Mouse (Mus musculus) MEL (cell line): Measurements from ENCODE around the gene Phf12. TPM values are rescaled to one million over a fixed set of nuclear protein-coding genes. Genes with fewer than 3 reads are reported as not detected.

ENCODE experiments used
- DNase-seq: peaks from one replicate; pipeline ENCODE4 v3.0.0; 2011; ENCODE audit warnings: low read depth, low spot score
- H3K27ac ChIP-seq: 2 replicates; pipeline ENCODE4 v1.5.1; 2012; ENCODE audit warnings: low read depth, mild to moderate bottlenecking, control low read depth, low read length, moderate library complexity; ENCODE audit not compliant: control insufficient read depth
- H3K27me3 ChIP-seq, 2 experiments: fragments of 150-350 bp in 1 of 2; sonication (generic) in 1 of 2; 2 replicates each; pipeline ENCODE4 v1.6.1; 2012; ENCODE audit warnings: low read length in 2 of 2, mild to moderate bottlenecking in 2 of 2, improper control_type of control experiment in 1 of 2, moderate library complexity in 1 of 2; ENCODE audit not compliant: insufficient read depth in 2 of 2, control insufficient read depth in 1 of 2
- H3K36me3 ChIP-seq, 2 experiments: 2 replicates each; pipeline ENCODE4 v1.6.1; 2012 to 2014; ENCODE audit warnings: low read length in 2 of 2, improper control_type of control experiment in 1 of 2, inconsistent platforms in 1 of 2, mild to moderate bottlenecking in 1 of 2; ENCODE audit not compliant: insufficient read depth in 2 of 2, control insufficient read depth in 1 of 2
- H3K4me1 ChIP-seq, 2 experiments: fragments of 150-350 bp in 1 of 2; sonication (generic) in 1 of 2; 2 replicates each; pipeline ENCODE4 v1.6.1; 2012; ENCODE audit warnings: low read length in 2 of 2, improper control_type of control experiment in 1 of 2, mild to moderate bottlenecking in 1 of 2; ENCODE audit not compliant: insufficient read depth in 2 of 2, control insufficient read depth in 1 of 2
- H3K4me3 ChIP-seq, 2 experiments: fragments of 150-350 bp in 1 of 2; sonication (generic) in 1 of 2; 2 replicates each; pipeline ENCODE4 v1.5.1; 2012; ENCODE audit warnings: low read depth in 2 of 2, low read length in 2 of 2, mild to moderate bottlenecking in 2 of 2, moderate library complexity in 2 of 2, control low read depth in 1 of 2, improper control_type of control experiment in 1 of 2; ENCODE audit not compliant: control insufficient read depth in 1 of 2, insufficient read depth in 1 of 2
- H3K79me2 ChIP-seq: 2 replicates; pipeline ENCODE4 v1.6.1; 2012; ENCODE audit warnings: mild to moderate bottlenecking, low read length, moderate library complexity; ENCODE audit not compliant: control insufficient read depth, poor library complexity, insufficient read depth
- H3K9ac ChIP-seq: 2 replicates; pipeline ENCODE4 v1.6.1; 2012; ENCODE audit warnings: low read depth, mild to moderate bottlenecking, control low read depth, low read length, moderate library complexity; ENCODE audit not compliant: control insufficient read depth, poor library complexity, severe bottlenecking
- H3K9me3 ChIP-seq: fragments of 150-350 bp; sonication (generic); replicated peaks from 2 replicates; pipeline ENCODE4 v1.6.1; 2012; ENCODE audit warnings: mild to moderate bottlenecking, low read length, improper control_type of control experiment, moderate library complexity; ENCODE audit not compliant: insufficient read depth
- CTCF ChIP-seq, 3 experiments: IDR thresholded peaks in 2 of 3; conservative IDR thresholded peaks in 1 of 3; 2 replicates each; pipeline ENCODE4 v1.5.1; 2011 to 2012; ENCODE audit warnings: low read length in 3 of 3, low read depth in 2 of 3, mild to moderate bottlenecking in 2 of 3, improper control_type of control experiment in 1 of 3, inconsistent platforms in 1 of 3, mixed read lengths in 1 of 3, moderate library complexity in 1 of 3; ENCODE audit not compliant: control insufficient read depth in 1 of 3, insufficient read depth in 1 of 3, poor library complexity in 1 of 3, severe bottlenecking in 1 of 3
- E2F4 ChIP-seq: IDR thresholded peaks from 2 replicates; pipeline ENCODE4 v1.6.1; 2011; ENCODE audit warnings: low read depth, low read length, improper control_type of control experiment, borderline replicate concordance
- MAX ChIP-seq: IDR thresholded peaks from 2 replicates; pipeline ENCODE4 v1.6.1; 2011; ENCODE audit warnings: low read length, improper control_type of control experiment
- MXI1 ChIP-seq: IDR thresholded peaks from 2 replicates; pipeline ENCODE4 v1.6.1; 2011; ENCODE audit warnings: mild to moderate bottlenecking, low read depth, low read length, improper control_type of control experiment
- NELFE ChIP-seq: IDR thresholded peaks from 2 replicates; pipeline ENCODE4 v1.6.1; 2011; ENCODE audit warnings: low read depth, low read length, improper control_type of control experiment
- NRF1 ChIP-seq: IDR thresholded peaks from 2 replicates; pipeline ENCODE4 v1.6.1; 2014; ENCODE audit warnings: low read depth, mild to moderate bottlenecking, inconsistent platforms, low read length, improper control_type of control experiment, moderate library complexity; ENCODE audit not compliant: poor library complexity, insufficient read depth, severe bottlenecking
- POLR2A ChIP-seq, 2 experiments: IDR thresholded peaks; 2 replicates each; pipeline ENCODE4 v1.6.1; 2011 to 2012; ENCODE audit warnings: low read length in 2 of 2, mild to moderate bottlenecking in 2 of 2, control low read depth in 1 of 2, improper control_type of control experiment in 1 of 2, low read depth in 1 of 2, moderate library complexity in 1 of 2; ENCODE audit not compliant: control insufficient read depth in 1 of 2, insufficient read depth in 1 of 2, poor library complexity in 1 of 2
- POLR2AphosphoS2 ChIP-seq: IDR thresholded peaks from 2 replicates; pipeline ENCODE4 v1.6.1; 2011; ENCODE audit warnings: low read length, improper control_type of control experiment
- SIN3A ChIP-seq: IDR thresholded peaks from 2 replicates; pipeline ENCODE4 v1.6.1; 2012; ENCODE audit warnings: low read length, improper control_type of control experiment, inconsistent platforms
- ZMIZ1 ChIP-seq: IDR thresholded peaks from 2 replicates; pipeline ENCODE4 v1.6.1; 2012; ENCODE audit warnings: low read depth, mild to moderate bottlenecking, inconsistent platforms, low read length, improper control_type of control experiment, moderate library complexity
- ZNF384 ChIP-seq: IDR thresholded peaks from 2 replicates; pipeline ENCODE4 v1.6.1; 2012; ENCODE audit warnings: low read depth, mild to moderate bottlenecking, inconsistent platforms, low read length, improper control_type of control experiment
- polyA plus RNA-seq, 2 experiments: library from polyadenylated mRNA; stranded (reverse) in 1 of 2; unstranded in 1 of 2; fragments of >175 nt in 1 of 2; fragments of >200 nt in 1 of 2; gene quantifications; 2 replicates each; pipeline versions ENCODE4 v1.2.1 to v1.2.4; 2012; ENCODE audit warnings: low replicate concordance in 2 of 2, low read depth in 1 of 2; ENCODE audit not compliant: insufficient read length in 2 of 2, insufficient read depth in 1 of 2, missing spikeins in 1 of 2
- total RNA-seq: library from RNA; depleted of rRNA; stranded (reverse); fragments of 300-350 nt; gene quantifications from 2 replicates; pipeline ENCODE4 v1.2.3, GENCODE M21; 2012

Gene Phf12
- total and polyA plus RNA-seq, 3 experiments: 20.7 to 56.9 (median 43.8) TPM

DNA sequence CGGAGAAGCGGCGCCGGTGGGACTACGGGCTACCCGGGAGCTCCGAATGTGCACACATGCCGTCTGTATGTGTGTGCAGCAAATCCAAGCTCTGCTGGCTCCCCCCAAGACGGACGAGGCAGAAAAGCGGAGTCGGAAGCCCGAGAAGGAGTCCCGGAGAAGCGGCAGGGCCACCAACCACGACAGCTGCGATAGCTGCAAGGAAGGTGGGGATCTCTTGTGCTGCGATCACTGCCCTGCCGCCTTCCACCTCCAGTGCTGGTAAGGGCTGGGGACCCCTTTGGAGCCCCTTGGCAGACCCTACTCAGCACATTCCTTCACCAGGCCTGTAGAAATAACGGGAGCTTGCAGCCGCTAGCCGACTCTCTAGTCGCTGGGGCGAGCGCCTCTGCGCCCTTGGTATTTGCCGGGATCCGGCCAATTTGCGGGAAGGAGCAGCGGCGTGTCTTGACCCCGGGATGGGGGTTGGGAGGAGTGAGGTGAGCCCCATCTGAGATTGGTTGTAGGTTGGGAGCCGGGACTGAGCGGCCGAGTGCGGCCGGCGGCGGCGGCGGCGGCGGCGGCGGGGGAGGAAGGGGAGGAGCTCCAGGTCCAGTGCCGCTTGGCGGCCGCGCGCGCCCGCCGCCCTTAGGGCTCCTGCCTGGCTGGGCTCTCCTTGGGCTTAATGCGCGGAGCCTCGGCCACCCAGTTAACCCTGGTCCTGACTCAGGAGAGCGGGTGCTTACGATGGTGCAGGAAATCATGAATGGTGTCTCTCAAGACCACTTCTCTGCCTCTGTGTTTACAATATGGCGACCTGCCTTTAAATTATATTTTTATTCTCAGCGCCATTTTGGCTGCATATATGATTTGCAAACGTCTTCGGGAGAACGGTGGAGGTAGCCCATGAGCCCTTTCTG lies 1.6 kb downstream of the Phf12 start:
- Histone ChIP-seq H3K9ac (peak overlapping the region; percentile 98), H3K4me1 (peaks cover 0 to 15% of the 10 kb centered on the region in 2 experiments; a peak in 2 of 4 replicates), H3K27me3 (no peaks in the 10 kb centered on the region), H3K9me3 (no peaks in the 10 kb centered on the region), H3K4me3 (peak overlapping the region; percentile 88 to 93), H3K79me2 (peaks cover 51% of the 10 kb centered on the region), H3K36me3 (peaks cover 9 to 24% of the 10 kb centered on the region in 2 experiments), H3K27ac (peak overlapping the region; percentile 77)
- DNase-seq: peak; percentile 80
- TF ChIP-seq POLR2A (IDR thresholded peaks at IDR 0.05; ENCODE audit: control insufficient read depth in 1 of 2, insufficient read depth in 1 of 2, low read depth in 1 of 2, low read length in 2 of 2, poor library complexity in 1 of 2) (peak; percentile 15 to 37; a peak in 2 of 4 replicates), SIN3A (peak; percentile 48; the same call in 1 of the 2 replicates), POLR2AphosphoS2 (no peak), E2F4 (no peak), CTCF (IDR thresholded peaks at IDR 0.05 in 2 of 3, conservative IDR thresholded peaks at IDR 0.05 in 1 of 3; ENCODE audit: control insufficient read depth in 1 of 3, insufficient read depth in 1 of 3, low read depth in 2 of 3, low read length in 3 of 3, poor library complexity in 1 of 3, severe bottlenecking in 1 of 3) (0 out of 6 replicates have a peak, but pooled peaks of 1 of the 3 experiments have one; percentile 5), ZMIZ1 (0 out of 2 replicates have a peak, but pooled peaks have one; percentile 30), MXI1 (0 out of 2 replicates have a peak, but pooled peaks have one; percentile 17), NELFE (no peak; the same call in 1 of the 2 replicates), MAX (no peak)

DNA sequence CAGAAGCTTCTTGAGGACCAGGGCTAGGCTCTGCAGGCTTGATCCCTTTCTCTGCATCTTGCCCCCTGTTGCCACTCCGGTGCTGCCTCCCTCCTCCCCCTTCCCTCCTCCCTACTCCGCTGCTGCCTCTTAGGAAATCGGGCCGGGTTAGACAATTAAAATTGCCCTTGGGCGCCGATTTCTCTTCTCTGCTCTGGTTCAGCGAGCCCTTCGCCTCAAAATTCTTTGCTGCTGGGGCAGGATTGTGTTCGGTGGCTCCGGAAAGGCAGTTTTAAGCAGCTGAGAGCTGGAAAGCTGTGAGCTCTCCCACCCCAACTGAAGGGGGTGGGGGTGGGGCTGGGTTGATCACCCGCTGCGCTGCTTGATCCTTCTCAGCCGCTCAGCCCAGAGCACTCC lies 2.3 kb downstream of the Phf12 start:
- peaks cover 0 to 15% of the 10 kb centered on the region in 2 experiments; a peak in 2 of 4 replicates for H3K4me1 ChIP-seq
- peaks cover 54% of the 10 kb centered on the region for H3K79me2 ChIP-seq
- no peak for DNase-seq
- H3K27ac ChIP-seq: peak overlapping the region; percentile 73
- TF ChIP-seq POLR2A (IDR thresholded peaks at IDR 0.05; ENCODE audit: control insufficient read depth in 1 of 2, insufficient read depth in 1 of 2, low read depth in 1 of 2, low read length in 2 of 2, poor library complexity in 1 of 2): peak in 1 of 2 experiments; percentile 15; a peak in 1 of 4 replicates
- TF ChIP-seq NRF1: no peak
- H3K9ac ChIP-seq: peak overlapping the region; percentile 98
- no peaks in the 10 kb centered on the region for H3K9me3 ChIP-seq
- peaks cover 13 to 24% of the 10 kb centered on the region in 2 experiments for H3K36me3 ChIP-seq
- no peaks in the 10 kb centered on the region for H3K27me3 ChIP-seq
- H3K4me3 ChIP-seq: peak overlapping the region; percentile 88 to 93

DNA sequence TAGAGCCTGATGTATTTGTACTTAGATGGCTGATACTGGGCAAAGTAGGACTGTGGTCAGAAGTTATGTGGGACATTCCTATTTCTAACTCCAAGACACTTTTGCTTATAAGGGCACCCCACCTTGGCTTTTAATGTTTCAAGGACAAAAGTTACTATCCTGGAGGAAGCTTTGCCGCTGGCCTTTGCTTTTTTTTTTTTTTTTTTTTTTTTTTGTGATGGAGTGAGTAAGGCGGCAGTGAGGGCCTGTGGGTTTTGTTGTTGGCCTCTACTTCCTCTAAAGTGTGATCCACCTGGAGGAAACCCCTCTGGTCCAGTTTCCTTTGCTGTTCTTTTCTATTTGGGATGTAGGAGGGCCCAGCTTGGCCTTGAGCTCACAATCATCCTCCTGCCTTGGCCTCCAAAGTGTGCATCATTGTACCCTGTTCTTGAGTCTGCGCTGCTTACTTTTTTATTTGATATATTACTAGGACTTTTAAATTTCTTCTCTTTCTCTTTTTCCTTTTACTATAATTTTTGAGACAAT lies 3.0 kb downstream of the Phf12 start:
- peak overlapping the region in 1 of 2 experiments; percentile 93; a peak in 2 of 4 replicates for H3K4me3 ChIP-seq
- no peaks in the 10 kb centered on the region for H3K9me3 ChIP-seq
- peaks cover 0 to 12% of the 10 kb centered on the region in 2 experiments; a peak in 2 of 4 replicates for H3K4me1 ChIP-seq
- peak overlapping the region; percentile 98 for H3K9ac ChIP-seq
- no peak for DNase-seq
- peaks cover 60% of the 10 kb centered on the region for H3K79me2 ChIP-seq
- H3K27me3 ChIP-seq: no peaks in the 10 kb centered on the region
- TF ChIP-seq ZNF384 (peak; percentile 83), CTCF (IDR thresholded peaks at IDR 0.05 in 2 of 3, conservative IDR thresholded peaks at IDR 0.05 in 1 of 3; ENCODE audit: control insufficient read depth in 1 of 3, insufficient read depth in 1 of 3, low read depth in 2 of 3, low read length in 3 of 3, poor library complexity in 1 of 3, severe bottlenecking in 1 of 3) (no peak)
- H3K27ac ChIP-seq: no peak overlapping the region
- H3K36me3 ChIP-seq: peaks cover 17 to 24% of the 10 kb centered on the region in 2 experiments
